Mouse (Mus musculus) hematopoietic stem cell, adult 5-6 weeks (primary cell): ENCODE data around the gene Aebp1. TPM values are rescaled to one million over a fixed set of nuclear protein-coding genes. Genes with fewer than 3 reads are reported as not detected.
A peak's percentile ranks its signal among the peaks of the same experiment; 100 is the strongest.

Experiments used
- ATAC-seq, 2 experiments: fragments of 125-278 bp in 1 of 2; replicated peaks in 1 of 2; 2 replicates each; pipeline ENCODE4 v1.8.0; 2016 to 2017; ENCODE audit warnings: inconsistent platforms in 2 of 2, mild to moderate bottlenecking in 2 of 2, moderate number of reproducible peaks in 2 of 2, low read depth in 1 of 2, moderate TSS enrichment in 1 of 2; ENCODE audit not compliant: low FRiP score in 2 of 2, poor library complexity in 2 of 2, severe bottlenecking in 2 of 2, insufficient read depth in 1 of 2, low TSS enrichment in 1 of 2
- total RNA-seq: library from RNA; stranded (forward); fragments of 172-1452, 232-1000 nt; gene quantifications from 2 replicates; pipeline ENCODE4 v1.2.3, GENCODE M21; 2017

The Aebp1 gene
- total RNA-seq: 0.25 and 0.65 TPM in 2 replicates

DNA sequence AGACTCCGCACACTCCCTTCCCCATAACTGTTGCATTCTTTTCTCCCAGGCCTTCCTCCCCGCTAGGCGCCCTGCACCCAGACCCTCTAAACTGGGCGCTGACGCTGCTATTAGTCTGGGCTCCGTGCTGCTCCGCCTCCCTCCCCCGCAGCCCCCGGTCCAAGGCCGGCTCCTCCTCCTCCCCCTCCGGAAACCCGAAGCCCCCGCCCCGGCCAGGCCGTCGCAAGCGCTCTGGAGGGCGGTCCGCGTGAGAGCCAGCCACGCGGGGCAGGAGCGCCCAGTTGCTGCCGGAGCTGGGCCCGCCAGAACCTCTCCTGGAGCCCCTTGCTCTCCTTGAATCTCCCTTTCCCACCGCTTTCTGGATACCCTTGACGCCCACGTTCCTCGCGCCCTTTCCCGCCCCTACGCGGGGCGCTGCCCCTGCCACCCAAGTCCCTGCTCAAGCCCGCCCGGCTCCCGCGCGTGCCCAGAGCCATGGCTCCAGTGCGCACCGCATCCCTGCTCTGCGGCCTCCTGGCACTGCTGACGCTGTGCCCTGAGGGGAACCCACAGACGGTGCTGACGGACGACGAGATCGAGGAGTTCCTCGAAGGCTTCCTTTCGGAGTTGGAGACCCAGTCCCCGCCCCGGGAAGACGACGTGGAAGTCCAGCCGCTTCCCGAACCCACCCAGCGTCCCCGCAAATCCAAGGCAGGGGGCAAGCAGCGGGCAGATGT, at the start of gene Aebp1:
Gene Aebp1 (plus strand): TSS at position 270 of the 716 bp plus-strand sequence.
- peak; percentile 18 to 57; a peak in 2 of 4 replicates for ATAC-seq

- no peak for ATAC-seq
These were observed 48.4 kb upstream of the Aebp1 start for GRCm38 (mm10) chr11:5813381-5813780.

DNA sequence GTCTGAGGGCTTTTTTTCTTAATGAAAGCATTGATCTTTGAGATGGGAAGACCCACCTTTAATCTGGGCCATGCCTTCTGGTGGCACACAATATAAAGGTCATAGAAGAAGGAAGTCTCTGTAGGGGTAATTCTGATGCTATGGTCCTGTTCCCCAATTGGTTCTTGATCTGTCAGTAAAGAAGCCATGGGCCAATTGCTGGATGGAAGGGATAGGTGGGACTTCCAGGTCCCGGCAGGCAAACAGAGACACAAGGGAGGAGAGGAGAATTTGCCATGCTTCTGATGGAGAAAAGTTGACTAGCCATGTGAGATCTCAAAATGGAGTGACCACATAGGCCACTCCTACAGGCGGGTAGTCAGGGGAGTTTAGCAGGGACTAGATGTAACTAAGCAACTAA, 42.5 kb upstream of the Aebp1 start:
- no peak for ATAC-seq

DNA sequence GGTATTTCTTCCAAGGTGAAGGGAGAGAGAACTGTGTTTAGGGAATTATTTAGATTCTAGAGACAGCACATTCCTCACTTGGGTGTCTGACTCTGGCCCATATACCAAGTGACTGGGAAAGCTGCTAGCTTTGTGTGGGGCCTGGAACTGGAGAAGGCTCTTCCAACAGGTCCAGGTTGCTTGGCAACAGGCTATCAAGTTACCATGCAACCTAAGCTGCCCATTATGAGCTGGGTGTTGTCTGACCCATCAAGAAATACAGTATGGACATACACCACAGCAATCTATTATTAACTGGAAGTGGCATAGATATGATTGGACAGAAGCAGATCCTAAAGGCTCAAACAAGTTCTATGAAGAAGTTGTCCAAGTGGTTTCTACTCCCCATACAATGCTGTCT, 36.3 kb upstream of the Aebp1 start:
- no peak for ATAC-seq

DNA sequence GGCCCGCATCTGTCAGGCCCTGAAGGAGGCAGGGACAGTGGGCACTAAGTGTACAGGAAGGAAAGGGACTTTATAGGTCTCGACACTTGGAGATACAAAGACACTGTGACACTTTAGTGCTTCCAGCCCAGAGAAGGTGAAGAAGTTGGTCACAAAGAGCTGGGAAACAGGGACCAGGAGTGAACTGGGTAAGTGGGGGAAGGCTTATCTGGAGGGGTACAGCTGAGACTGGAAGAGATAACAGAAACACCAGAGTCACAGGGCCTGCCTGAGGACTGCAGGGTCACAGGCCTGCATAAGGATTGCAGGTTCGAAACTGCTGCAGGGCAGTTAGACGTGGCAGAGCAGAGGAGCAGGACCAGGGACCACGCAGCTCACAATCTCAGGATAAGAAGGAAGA, 33.8 kb upstream of the Aebp1 start:
- ATAC-seq: no peak

- peak; percentile 37 to 50; a peak in 3 of 4 replicates for ATAC-seq
These were observed 33.1 kb upstream of the Aebp1 start for GRCm38 (mm10) chr11:5828509-5829191.

DNA sequence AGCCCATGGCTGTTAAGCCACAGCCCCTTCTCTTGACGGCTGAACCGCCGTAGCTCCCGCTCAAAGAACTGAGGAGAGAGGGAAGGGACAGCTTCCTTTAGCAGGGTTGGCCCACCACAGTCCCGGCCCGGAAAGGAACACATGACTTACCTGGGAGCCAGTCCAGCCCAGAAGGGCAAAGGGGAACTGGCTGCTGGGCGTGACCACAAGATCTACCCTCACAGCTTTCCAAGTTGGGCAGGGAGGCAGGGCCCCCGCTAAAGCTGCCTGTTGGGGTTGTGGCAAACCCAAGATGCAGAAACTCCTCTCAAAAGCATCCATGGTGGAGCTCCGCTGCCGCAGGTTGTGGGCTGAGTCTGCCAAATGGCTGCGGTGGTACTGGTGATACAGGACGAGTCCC, 32.4 kb upstream of the Aebp1 start:
- ATAC-seq: peak; percentile 72 to 74

DNA sequence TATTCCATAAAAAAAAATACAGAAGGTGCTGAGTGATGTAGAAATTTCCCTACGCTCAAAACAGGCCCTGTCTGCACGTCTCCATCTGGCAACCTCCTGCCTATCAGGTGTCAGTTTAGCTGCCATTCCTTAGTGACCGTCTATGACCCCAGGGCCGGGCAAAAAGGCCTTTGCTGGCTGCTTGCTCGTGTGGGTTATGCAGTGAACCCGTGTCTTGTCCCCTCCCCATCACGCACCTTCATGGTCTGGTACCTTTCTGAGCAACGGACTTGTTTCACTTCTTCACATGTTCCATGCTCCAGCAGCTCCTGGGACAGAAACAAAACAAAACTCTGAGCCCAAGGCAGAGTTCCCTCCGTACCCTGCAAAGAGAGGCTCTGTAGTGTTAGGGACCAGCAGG, 27.2 kb upstream of the Aebp1 start:
- ATAC-seq: no peak

DNA sequence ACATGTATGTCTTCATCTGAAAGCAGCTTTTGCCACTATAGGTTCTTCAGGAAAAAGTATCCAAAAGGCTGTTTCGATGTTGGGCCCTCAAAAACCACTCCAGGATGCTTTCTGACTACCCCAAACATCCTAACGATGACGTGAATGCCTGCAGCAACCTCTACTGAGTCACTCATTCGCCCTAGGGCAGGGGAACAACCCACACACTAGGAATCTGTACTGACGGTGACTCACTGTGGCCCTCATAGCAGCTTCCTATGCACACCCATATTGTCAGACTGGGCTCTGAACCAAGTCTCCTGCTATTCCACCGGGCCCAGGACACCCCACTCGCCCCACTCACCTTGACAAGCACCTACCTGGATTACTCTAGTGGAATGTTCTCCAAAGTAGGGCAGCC, 26.7 kb upstream of the Aebp1 start:
- no peak for ATAC-seq

DNA sequence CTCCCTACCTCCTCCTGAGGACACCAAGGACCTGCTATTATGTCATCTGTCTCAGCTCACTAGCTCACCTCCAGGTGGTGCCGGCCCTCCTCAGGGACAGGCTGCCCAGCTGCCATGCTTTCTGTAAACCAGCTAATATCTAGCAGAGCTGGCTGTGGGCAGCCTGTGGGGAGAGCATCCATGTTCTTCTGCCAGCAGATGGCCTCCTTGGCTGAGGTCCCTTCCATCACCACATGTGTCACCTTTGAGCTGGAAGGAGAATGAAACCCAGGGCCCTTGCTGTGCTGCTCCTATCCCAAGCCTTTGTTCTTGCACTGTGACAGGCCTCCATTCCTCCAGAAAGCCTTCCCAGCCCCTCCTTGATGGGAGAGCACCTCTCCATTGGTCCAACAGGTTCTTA, 25.6 kb upstream of the Aebp1 start:
- ATAC-seq: no peak

DNA sequence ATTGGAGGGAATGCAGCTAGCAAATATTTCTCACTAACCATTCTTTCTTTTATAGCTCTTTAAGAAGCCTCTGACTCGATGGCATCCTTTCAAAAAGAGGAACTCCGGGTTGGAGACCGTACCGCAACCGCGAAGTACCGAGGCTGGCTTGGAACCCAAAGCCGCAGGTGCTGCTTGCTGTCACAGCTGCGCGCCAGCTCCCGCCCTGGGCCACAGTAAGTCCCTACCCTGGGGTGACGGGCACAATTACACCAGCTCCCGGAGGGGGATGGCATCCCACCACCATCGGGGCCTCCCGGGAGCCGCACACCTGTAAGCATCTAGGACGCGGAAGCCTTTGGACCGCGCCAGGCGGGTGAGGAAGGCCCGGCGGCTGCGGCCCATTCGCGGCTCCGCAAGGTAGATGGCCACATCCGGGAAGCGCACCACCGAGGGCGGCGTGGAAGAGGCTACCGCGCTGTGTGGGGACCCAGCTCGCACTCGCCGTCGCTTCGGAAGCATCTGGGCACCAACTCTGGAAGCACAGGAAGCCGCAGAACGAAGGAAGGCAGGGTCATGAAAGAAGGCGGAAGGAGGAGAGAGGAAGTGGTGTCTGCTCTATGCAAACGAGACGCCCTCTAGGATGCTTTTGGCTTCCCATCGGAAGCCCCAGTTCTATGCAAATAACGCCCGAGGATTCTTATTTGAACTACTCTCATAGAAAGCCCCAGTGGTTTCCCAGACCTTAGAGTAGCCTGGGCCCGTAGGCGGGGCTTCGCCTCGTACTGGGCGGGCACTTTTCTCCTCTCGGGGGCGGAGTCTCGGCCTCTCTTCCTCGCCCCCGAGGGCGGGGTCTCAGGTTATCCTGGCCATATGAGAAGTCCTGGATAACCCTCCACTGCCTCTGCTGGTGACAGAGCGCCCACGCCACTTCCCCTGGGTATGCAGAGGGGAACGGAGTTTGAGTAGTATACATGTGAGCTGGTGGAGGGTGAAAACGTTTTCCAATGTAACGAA, 24.2 kb upstream of the Aebp1 start, which contains the start of gene Polm:
Gene Polm (minus strand): TSS at position 766 of the 996 bp plus-strand sequence.
- ATAC-seq: peak; percentile 84 to 92

DNA sequence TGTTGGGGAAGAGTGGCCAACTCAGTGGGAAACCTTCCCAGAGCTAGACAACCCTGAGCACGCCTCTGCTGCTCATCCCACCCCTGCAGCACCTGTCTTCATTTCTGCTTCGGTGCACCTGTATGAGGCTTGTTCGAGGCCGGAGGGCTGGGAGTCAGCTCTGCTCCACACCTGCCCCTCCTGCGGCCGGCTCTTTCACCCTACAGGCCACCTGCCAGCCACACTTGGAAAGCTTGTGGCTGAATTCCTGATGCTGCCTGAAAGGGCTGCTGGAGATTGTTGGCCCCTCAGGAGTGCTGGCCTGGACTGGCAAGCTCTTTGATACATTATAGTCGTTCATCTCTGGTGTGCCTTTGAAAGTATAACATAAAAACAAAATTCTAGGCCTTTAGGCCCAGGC, 21.4 kb upstream of the Aebp1 start:
- ATAC-seq: no peak

DNA sequence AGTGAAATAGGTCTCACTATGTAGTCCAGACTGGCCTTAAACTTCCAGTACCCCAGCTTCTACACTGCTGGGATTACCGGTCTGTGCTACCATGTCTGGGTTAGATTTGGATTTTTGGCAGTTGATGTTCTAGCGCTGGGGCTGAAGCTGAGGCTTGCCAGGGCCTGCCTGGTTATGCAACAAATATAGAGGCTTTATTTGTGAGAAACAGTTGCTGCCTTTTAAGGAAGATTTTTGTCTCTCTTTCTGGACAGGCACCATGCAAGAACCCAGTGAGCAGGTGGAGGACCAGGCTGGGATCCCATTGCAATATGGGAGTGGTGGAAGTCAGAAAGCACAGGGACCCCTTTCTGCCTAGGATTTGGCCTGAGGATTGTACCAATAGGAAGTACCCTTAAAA, 20.0 kb upstream of the Aebp1 start:
- no peak for ATAC-seq

DNA sequence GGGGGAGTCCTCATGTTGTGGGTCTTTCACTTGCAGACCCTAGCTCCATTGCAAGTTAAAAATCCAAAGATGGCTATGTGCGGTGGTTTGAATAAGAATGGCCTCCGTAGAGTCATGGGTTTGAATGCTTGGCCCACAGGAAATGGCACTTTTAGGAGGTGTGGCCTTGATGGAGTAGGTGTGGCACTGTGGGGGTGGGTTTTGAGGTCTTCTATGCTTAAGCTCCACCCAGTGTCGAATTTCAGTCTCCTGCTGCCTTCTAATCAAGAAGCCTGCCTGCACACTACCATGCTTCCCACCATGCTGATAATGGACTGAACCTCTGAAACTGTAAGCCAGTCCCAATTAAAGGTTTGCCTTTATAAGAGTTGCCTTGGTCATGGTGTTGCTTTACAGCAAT, 18.6 kb upstream of the Aebp1 start:
- no peak for ATAC-seq

GRCm38 (mm10) chr11:5846639-5847345, 15.0 kb upstream of the Aebp1 start:
- peak; percentile 36 to 42; a peak in 2 of 4 replicates for ATAC-seq

- ATAC-seq: no peak
These were observed 13.0 kb upstream of the Aebp1 start for GRCm38 (mm10) chr11:5848741-5849140.

- ATAC-seq: no peak
These were observed 12.4 kb upstream of the Aebp1 start for GRCm38 (mm10) chr11:5849316-5849715.
